Mouse (Mus musculus) ovary, postnatal 10 days (tissue): ENCODE results near the gene Acad9.

Source experiments
- DNase-seq: peaks from one replicate; pipeline ENCODE4 v3.0.0; 2022; ENCODE audit warnings: low spot score

Gene Acad9

DNA sequence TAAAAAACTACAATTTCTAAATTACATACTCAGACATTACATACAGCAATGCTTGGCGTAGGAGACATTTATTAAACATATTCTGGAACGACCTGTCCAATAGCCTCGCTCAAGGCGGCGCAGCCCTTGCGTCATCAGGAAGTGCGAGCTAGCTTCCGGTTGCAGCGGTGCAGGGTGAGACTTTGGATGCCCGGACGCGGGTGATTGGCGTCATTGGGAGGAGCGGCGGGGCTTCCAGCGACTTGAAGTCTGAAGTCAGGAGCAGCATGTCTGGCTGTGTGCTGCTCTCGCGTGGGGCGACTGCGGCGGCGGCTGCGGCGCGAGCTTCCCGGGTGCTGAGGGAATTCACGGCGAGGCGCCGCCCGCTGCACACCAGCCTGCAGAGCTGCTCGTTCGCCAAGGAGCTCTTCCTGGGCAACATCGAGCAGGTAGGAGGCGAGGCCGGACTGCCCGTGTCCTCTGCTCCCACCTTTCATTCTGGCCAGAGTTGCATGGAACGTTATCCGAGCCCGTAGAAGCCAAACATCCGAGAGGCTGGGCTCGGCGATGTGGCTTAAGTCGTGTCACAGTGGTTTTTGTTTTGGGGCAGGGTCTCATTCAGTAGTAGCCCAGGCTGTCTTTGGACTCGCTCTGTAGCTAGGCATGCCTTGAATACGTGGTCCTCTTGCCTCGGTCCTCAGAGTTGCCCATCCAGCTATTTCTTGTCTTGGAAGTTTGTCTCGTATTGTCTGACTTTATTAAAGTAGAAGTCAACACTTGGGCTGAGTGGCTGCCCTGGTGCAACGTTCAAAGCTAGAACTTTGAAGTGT, at the start of gene Acad9:
Acad9 (plus strand) TSS at position 137 of the 809 bp plus-strand sequence.
- peak; percentile 80 for DNase-seq

DNA sequence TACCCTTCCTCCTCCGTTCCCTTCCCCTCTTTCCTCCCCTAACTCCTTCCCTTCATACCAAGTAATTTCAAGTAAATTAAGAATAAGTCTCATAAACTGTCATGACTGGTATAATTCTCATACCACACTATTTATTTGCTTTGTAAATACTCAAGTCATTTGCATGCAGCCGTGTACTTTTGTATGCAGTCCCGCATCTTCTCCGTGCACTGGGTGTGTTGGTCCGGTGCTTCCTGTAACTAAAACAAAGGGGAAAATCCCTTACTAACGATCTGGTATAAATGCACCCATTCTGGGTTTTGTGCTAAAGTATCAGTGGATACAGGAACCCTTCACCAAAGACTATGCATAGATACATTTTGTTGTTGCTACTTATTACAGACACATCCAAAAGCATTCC, 40.0 kb upstream of the Acad9 start:
- no peak for DNase-seq

DNA sequence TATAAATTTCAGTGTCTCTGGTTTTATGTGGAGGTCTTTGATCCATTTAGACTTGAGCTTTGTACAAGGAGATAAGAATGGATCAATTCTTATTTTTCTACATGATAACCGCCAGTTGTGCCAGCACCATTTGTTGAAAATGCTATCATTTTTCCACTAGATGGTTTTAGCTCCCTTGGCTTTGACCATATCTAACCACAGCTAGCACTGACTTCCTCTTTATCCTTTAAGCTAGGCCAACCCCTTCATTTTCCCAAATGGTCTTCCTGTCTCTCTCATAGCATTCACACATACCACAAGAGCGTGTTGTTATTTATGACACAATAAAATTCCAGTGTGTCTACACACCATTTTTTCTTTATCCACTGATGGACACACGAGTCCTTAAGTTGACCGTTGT, 35.8 kb upstream of the Acad9 start:
- DNase-seq: no peak

DNA sequence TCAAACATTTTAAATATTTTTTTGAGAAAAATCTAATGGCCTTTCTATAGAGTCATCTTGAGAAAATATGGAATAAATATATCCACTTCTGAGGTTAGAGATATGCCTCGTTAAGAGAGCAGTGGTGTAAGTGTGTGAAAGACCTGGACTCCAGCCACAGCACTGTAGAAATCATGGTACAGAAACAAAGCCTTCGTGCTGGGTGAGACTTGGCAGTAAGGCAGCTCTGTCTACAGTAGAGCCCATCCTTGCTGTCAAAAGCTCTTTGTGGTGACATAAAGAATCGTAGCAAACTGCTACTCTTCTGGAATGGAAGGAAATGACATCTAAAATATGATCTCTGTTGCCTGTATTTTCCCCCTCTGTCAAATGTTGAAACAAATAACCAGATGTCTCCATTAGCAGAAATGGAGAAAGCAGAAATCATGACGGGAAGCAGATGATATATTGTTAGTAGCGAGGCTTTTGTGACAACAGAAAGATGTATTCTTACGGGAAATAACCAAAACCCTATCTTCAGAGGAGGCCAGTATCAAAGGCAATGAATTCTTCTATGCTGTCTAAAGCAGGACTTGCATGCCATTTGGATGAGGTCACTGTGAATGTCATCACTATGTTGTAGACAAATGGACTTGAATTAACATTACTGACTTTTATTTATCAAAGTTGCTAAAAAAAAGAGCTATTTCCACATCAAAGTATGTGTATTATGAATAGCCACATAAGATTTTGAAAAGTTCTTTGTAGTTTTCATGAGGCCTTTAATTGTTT, 33.9 kb upstream of the Acad9 start:
- no peak for DNase-seq

DNA sequence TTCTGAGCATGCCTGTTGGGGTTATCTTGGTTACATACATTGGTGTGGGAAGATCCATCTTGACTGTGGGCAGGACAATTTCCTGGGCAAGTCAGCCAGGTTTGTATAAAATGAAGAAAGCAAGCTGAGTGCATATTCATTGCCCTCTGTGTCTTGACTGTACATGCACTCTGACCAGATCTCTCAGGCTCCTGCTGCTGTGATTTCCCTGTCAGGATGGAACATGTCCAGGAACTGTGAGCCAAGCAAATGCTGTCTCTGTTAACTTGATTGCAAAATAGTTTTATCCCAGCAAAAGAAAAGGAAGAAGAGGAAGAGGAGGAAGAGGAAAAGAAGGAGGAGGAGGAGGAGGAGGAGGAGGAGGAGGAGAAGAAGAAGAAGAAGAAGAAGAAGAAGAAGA, 21.3 kb upstream of the Acad9 start:
- no peak for DNase-seq

DNA sequence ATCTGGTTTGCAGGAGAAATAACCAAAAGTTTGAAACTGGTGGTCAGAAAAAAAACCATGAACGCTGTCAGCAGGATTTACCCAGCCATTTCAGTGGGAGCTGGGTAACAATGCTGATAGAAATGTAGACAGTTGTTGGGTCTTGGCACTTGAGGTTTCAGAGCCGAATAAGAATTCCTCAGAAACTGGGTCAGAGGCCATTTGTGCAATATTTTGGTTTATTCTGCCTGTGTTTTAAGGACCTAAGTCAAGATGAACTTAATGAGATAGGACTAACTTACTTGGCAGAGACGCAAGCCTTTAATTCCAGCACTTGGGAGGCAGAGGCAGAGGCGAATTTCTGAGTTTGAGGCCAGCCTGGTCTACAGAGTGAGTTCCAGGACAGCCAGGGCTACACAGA, 20.7 kb upstream of the Acad9 start:
- no peak for DNase-seq

DNA sequence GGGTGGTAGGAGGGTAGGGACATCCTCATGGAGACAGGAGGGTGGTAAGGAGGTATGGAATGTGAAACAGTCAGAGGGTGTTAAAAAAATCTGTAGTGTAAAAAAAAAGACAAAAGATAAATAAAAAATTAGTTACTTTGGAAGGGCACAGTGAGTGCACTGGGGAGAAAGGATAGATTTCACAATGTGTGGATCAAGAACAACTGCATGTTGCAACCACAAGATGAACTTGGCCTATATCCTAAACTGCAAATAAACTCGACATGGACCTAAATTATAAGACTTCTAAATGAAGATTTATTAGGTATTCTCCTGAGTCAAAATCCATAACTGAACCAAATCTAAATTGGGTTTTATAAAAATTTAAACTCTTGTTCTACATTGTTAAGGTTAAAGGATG, 16.7 kb upstream of the Acad9 start:
- DNase-seq: no peak

DNA sequence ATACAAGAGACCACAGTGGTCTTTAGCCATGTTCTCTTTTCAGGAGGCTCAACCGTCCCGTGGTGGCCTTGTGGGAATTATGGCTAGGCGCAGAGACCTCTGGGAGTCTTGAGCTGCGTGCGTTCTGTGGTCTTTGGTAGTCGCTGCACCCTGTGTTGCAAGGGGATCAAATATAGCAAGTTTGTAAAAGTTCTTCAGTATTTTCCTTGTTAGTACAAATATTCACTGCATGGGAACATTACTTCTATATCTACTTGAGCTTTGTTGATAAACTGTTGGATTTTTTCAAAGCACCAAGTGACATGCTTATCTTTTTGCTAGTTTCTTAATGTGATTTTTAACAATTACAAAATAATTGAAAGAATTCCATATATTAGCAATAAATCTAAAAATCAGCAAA, 12.3 kb upstream of the Acad9 start, which contains the start of gene Ccdc144b:
Ccdc144b (minus strand) TSS at position 101 of the 400 bp plus-strand sequence.
- no peak for DNase-seq

DNA sequence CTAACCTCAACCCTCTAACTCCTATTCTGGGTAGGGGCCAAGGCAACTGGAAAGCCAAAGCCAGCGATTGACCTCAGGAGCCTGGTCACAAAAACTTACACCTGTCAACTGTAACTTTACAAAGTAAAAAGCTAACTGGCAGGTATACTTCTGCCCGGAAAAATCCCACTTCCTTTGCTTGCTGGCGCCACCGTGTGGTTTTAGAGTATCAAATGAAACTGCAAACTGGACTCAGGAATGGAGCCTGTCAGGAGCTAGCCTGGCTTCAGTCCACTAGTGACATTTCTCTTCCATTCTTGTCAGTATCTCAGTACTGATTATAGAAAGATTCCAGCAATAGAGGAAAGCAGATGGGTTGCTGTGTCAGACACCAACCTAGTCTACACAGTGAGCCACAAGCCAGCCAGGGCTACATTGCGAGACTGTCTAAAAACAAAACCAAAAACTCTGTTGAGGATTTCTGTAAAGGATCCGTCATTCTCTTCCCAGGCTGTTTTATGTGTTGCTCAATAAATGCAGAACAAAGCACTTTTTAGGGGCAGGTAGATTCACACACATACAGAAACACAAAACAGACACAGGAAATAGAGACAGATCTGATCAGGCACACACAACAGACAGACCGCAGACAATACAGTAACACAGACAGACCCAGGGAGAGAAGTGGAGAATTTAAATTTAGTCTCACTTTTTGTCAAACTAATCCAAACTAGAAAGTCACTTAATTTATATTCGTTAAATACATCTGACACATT, 5.5 kb upstream of the Acad9 start:
- DNase-seq: peak; percentile 23

DNA sequence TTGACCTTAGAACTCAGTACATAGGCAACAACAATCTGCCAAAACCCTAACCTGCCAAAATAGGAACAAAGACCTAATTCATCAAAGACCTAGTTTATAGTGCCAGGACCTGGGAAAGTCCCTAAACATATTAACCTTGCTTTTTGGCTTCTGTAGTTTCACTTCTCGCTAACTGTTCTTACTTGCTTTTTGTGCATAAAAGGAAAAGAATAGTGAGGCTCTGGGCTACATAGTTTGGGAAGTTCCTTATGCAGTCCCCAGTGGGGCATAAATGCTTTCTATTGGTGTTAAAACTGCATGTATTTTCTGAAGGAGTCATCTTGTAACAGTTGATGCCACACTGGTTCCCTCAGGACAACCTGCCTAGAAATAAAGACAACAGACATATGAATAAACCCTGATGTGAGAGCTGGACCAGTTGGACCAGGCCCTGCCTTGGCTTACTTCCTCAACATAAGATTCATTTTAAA, 1.2 kb upstream of the Acad9 start:
- DNase-seq: no peak

DNA sequence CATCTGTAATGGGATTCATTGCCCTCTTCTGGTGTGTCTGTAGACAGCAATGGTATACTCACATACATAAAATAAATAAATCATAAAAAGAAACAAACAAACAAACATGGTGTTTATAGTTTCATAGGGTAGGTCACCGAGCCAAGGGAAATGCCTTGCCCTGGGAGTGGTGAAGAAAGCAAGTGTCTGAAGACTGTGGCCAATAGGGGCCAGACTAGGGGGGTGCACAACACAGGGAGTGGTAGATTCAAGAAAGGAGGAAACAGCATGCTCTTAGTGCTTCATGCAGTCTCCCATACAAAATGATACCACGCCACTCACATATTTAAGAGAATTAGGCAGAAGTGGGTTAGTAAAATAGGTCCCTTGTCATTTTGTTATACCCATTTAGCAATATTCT, 613 bp upstream of the Acad9 start:
- DNase-seq: no peak

DNA sequence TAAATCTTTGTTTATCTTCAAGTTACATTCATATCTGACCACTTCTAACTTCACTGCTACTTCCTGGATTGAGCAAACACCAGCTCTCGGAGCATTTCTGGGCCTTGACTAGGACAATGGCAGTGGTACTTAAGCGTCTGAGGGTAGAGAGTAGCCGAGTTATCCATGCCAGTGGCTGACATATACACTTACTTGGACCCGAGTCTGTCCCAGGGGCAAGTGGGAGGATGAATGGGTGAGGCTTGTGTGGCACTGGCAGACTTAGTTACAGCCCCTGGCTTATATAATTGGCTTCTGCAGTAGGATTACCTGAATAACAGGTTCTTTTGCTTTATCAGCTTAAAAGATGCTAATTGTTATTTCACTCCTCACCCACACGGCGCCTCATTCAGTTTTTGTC, 2.0 kb downstream of the Acad9 start:
- no peak for DNase-seq

DNA sequence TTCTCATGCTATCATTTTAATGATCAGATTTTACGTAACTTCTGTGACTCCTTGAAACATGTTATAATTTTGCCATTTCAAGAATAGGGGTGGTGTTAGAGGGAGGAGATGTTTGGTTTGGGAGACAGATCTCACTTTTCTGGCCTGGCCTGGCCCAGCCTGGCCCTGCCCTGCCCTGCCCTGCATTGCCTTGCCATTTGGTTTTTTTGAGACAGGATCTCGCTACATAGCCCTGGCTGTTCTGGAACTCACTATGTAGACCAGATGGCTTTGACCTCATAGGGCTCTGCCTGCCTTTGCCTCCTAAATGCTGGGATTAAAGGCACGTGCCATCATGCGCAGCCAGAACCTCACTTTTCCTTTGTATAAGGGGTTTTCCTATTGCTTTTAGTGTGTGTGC, 4.7 kb downstream of the Acad9 start:
- no peak for DNase-seq

DNA sequence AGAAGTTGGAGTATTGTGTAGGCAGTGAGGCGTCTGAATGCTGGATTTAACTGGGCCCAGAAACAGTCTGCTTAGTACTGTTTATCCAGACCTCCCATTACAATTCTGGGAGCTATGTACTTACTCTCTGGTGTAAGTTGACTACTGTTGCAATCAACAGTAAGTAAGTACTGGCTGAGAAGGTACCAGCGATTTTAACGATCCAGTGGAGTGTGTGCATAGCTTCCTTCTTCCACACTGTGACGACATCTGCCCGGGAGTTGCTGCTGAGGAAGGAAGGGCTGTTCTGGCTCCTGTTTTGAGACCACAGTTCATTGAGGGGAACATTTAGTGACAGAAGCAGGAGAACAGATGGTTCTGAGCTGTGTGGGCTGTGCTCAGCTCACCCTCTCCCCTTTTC, 5.3 kb downstream of the Acad9 start:
- DNase-seq: no peak

DNA sequence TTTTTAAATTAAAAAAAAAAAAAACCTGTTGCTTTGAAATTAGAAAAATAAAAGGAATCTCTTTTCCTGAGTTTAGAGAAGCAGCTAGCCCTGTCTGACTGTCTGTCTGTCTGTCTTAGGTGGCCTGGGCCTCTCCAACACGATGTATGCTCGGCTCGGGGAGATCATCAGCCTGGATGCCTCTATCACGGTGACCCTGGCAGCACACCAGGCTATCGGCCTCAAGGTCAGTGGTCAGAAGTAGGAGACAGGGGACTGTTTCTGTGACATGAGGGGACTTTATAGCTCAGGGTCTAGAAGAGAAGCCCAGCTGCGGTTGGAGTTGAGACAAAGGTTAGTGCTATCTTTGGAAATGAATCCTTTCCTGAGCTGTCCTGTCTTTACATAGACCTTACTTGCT, 8.5 kb downstream of the Acad9 start:
- no peak for DNase-seq

DNA sequence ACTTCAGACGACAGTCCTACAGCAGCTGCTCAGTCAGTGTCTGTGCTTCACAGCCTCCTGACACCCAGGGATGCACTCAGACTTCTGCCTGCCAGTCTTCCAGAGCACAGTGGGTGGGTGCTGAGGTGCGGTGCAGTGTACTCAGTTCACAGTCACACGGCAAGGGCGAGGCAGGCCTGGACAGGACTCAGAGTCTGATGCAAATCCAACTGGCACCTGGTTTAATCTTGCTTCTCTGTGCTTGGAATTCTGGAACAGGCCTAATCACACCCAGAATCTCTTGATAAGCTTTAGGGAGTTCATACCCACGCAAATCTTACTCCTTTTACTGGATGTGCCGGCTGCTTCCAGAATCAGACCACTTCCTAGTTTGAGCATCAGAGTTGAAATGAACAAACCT, 9.7 kb downstream of the Acad9 start:
- no peak for DNase-seq

DNA sequence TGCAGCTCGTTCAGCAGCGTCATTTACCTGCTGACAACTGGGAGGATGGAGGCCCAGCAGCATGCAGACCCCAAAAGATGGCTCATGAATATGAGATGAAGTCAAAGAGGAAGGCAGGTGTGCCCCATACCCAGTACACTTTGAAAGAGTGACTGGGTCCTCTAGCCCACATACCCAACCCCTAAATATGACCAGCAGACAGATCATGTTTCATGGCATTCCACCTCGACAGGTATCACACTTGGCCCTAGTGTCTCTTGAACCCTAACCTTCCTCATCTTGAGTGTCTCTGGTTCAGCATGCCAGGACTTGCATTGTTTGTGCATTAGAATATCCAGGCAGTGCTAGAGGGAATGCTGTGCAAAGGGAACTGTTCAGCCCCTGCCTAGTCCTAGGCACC, 11.6 kb downstream of the Acad9 start:
- DNase-seq: no peak

DNA sequence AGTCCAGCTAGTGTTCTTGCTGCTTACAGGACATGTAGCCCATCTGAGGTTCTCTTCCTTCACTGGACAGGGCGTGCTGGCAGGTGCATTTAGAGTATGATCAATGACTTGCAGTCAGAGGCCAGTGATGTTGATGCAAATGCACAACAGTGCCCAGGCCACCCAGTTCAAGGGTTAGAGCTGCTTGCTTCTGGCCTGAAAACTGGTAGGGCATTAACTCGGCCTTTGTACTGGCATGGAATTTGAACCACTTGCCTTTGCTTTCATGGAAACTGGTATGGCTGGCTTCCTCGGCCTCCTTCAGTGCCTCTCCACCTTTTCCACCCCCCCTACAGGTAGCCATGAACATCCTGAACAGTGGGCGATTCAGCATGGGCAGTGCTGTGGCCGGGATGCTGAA, 14.1 kb downstream of the Acad9 start:
- DNase-seq: no peak

DNA sequence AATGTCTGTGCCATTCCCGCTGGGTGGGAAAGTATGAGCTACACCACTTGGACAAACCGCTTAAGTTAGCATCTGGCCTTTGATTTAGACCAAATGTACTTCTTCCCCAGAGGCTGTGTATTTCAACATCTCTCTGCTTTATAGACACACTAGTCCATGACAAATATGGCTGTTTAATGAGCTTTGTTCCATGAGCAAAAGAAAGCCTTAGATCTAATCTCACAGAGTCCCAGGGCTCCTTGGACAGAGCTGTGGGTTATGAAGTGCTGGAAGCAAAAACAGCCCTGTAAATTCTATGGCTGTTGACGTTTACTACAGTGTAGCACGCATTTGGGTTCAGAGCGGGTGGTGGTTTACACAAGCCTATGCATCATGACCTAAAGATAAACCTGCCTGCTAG, 15.0 kb downstream of the Acad9 start:
- DNase-seq: no peak

DNA sequence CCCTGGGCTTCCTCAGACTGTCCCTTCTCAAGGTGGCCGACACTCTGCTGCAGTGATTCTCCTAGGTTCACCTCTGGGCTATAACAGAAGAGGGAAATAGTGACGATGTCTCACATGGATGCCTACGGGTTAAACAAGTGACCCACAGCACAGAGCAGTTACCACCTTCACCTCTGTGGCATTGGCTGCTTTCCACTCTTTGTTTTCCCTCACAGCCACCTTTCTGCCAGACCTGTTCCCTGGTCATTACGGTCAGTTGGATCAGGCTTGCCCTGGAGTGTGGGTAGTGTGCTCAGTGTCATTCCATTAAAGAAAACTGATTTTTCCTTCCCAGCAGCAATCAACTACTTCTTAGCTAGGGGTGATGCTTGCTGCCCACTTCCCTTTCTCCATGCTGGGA, 17.1 kb downstream of the Acad9 start:
- no peak for DNase-seq

DNA sequence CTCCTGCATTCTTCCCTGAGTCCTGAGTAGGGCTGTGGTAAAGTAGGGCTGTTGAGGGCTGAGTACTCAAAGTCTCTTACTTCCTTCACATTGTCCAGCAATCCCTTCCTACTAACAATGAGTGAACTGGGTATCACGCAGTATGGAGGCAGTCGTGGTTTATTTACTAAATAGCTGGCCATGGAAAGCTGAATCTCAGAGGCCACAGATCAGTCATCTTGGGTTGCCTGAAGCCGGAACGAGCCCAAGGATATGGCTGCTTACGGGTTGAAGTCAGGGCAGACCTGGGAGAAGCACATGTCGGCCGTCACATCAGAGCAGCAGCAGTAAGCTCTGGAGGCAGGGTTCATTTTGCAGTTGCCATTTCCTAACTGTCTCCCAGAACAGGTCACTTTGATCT, 17.6 kb downstream of the Acad9 start:
- no peak for DNase-seq

DNA sequence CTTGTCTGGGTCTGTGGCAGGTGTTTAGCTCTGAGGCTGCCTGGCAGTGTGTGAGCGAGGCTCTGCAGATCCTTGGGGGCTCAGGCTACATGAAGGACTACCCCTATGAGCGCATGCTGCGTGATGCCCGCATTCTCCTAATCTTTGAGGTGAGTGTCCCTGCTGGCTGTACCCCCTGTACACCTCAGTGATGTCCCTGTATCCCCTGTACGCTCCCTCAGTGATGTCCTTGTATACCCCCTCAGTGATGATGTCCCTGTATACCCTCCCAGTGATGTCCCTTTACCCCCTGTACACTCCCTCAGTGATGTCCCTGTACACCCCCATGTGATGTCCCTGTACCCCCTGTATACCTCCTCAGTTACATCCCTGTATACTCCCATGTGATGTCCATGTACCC, 19.6 kb downstream of the Acad9 start:
- DNase-seq: no peak

DNA sequence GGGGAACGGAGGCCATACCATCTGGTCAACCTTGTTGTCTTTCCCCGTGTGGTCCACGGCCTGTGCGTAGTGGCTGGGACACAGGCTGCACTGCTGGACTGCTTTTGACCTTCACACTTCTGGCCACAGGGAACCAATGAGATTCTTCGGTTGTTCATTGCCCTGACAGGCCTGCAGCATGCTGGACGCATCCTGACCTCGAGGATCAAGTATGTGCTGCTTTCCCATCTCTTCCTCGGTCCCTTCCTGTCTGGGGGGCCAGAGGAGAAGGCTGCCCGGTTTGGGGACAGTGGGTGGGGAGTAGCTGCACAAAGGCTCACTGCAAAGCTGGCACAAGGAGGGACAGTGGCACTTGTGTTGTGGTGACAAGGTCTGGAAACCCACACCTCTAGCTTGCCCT, 21.8 kb downstream of the Acad9 start:
- no peak for DNase-seq
